26 mouse cellular contexts compared by ENCODE assay signal in genomic region chr6:100537987-100538386, GRCm38 (mm10).
DNase-seq lines count a peak whose midpoint lies in the region; ATAC-seq and TF ChIP-seq lines count a peak whose summit lies in the region.
"Had no signal": no experiment of that assay in that cellular context is flagged by ENCODE, and none has a peak within 500 bp of the region (broad histone marks: within the 10 kb centered on the region; RNA-seq: fewer than 3 reads in every experiment).

No protein-coding gene starts in this region.

- no peaks in the 10 kb centered on the region for H3K9me3 ChIP-seq in intestine, embryonic 14.5 days (ENCODE audit: control insufficient read depth, low read length)
- H3K9me3 ChIP-seq in intestine, embryonic 16.5 days (ENCODE audit: control insufficient read depth, low read length), result no peaks in the 10 kb centered on the region
- no peaks in the 10 kb centered on the region for H3K9me3 ChIP-seq in stomach, embryonic 15.5 days
- no peaks in the 10 kb centered on the region for H3K9me3 ChIP-seq in stomach, postnatal 0 days (ENCODE audit: control insufficient read depth, low read length)
- H3K9me3 ChIP-seq in heart, embryonic 10.5 days, result no peaks in the 10 kb centered on the region
- H3K9me3 ChIP-seq: embryonic facial prominence, embryonic 13.5 days; embryonic facial prominence, embryonic 15.5 days; forebrain, embryonic 10.5 days; forebrain, embryonic 12.5 days had no signal

- no peak overlapping the region for H3K4me2 ChIP-seq in intestine, embryonic 14.5 days (ENCODE audit: low read length)
- no peak overlapping the region for H3K4me2 ChIP-seq in intestine, embryonic 16.5 days (ENCODE audit: low read depth, low read length)
- H3K4me2 ChIP-seq in stomach, embryonic 15.5 days, result no peak overlapping the region
- H3K4me2 ChIP-seq in stomach, postnatal 0 days (replicated peaks; ENCODE audit: low read depth), result no peak overlapping the region
- H3K4me2 ChIP-seq: embryonic facial prominence, embryonic 13.5 days; embryonic facial prominence, embryonic 15.5 days; forebrain, embryonic 12.5 days had no signal

- no peak overlapping the region for H3K9ac ChIP-seq in intestine, embryonic 14.5 days (ENCODE audit: low read length)
- H3K9ac ChIP-seq in intestine, embryonic 16.5 days (ENCODE audit: low read depth, low read length), result no peak overlapping the region
- no peak overlapping the region for H3K9ac ChIP-seq in stomach, embryonic 15.5 days
- H3K9ac ChIP-seq in stomach, postnatal 0 days (ENCODE audit: low read length), result no peak overlapping the region
- H3K9ac ChIP-seq: embryonic facial prominence, embryonic 13.5 days; embryonic facial prominence, embryonic 15.5 days; forebrain, embryonic 12.5 days had no signal

- intact Hi-C loops in left cerebral cortex, adult 2 months (cut with DNase I), result no loop called here

- no peaks in the 10 kb centered on the region for H3K36me3 ChIP-seq in intestine, embryonic 14.5 days (ENCODE audit: control insufficient read depth, insufficient read depth, low read length)
- H3K36me3 ChIP-seq in intestine, embryonic 16.5 days (ENCODE audit: control insufficient read depth, insufficient read depth, low read length), result no peaks in the 10 kb centered on the region
- H3K36me3 ChIP-seq in stomach, embryonic 15.5 days, result no peaks in the 10 kb centered on the region
- H3K36me3 ChIP-seq in stomach, postnatal 0 days (ENCODE audit: control insufficient read depth, insufficient read depth, low read length), result no peaks in the 10 kb centered on the region
- H3K36me3 ChIP-seq in heart, embryonic 10.5 days, result no peaks in the 10 kb centered on the region
- H3K36me3 ChIP-seq: embryonic facial prominence, embryonic 13.5 days; embryonic facial prominence, embryonic 15.5 days; forebrain, embryonic 10.5 days; forebrain, embryonic 12.5 days; G1E had no signal

- DNase-seq in intestine, embryonic 14.5 days (ENCODE audit: low spot score), result no peak
- no peak for DNase-seq in stomach, postnatal 0 days (ENCODE audit: low spot score)
- no peak for DNase-seq in cerebellum, postnatal 10 days
- no peak for DNase-seq in embryo, embryonic 9.5 days (ENCODE audit: extremely low spot score)
- no peak for DNase-seq in left cerebral cortex, adult 2 months (ENCODE audit: extremely low spot score in 1 of 2, low spot score in 2 of 2)
- DNase-seq in heart, embryonic 10.5 days (ENCODE audit: low spot score), result no peak
- DNase-seq: adrenal gland, adult 2 months; adrenal gland, postnatal 10 days; adrenal gland, postnatal 25 days; cerebellum, adult 11 months; cerebellum, adult 18-20 months; cerebellum, adult 8-10 months; cerebellum, adult 9-11 months; cerebellum, postnatal 25 days had no signal

- H3K4me3 ChIP-seq in intestine, embryonic 14.5 days (ENCODE audit: low read depth, low read length), result no peak overlapping the region
- H3K4me3 ChIP-seq in intestine, embryonic 16.5 days (ENCODE audit: low read length), result no peak overlapping the region
- no peak overlapping the region for H3K4me3 ChIP-seq in stomach, embryonic 15.5 days (replicated peaks)
- H3K4me3 ChIP-seq in stomach, postnatal 0 days (ENCODE audit: low read depth, low read length), result no peak overlapping the region
- no peak overlapping the region for H3K4me3 ChIP-seq in left cerebral cortex, adult 2 months
- H3K4me3 ChIP-seq in heart, embryonic 10.5 days, result no peak overlapping the region
- H3K4me3 ChIP-seq: embryonic facial prominence, embryonic 13.5 days; embryonic facial prominence, embryonic 15.5 days; erythroblast, embryonic 14.5 days; forebrain, embryonic 10.5 days; forebrain, embryonic 12.5 days had no signal

- TF ChIP-seq EP300 in stomach, postnatal 0 days (optimal IDR thresholded peaks at IDR 0.05), result no peak

- H3K27me3 ChIP-seq in intestine, embryonic 14.5 days (replicated peaks; ENCODE audit: control insufficient read depth, insufficient read depth, low read length), result no peaks in the 10 kb centered on the region
- no peaks in the 10 kb centered on the region for H3K27me3 ChIP-seq in intestine, embryonic 16.5 days (replicated peaks; ENCODE audit: control insufficient read depth, insufficient read depth, low read length)
- H3K27me3 ChIP-seq in stomach, embryonic 15.5 days (replicated peaks), result no peaks in the 10 kb centered on the region
- H3K27me3 ChIP-seq in stomach, postnatal 0 days (ENCODE audit: control insufficient read depth, insufficient read depth, low read length), result no peaks in the 10 kb centered on the region
- peaks cover 7% of the 10 kb centered on the region for H3K27me3 ChIP-seq in heart, embryonic 10.5 days (ENCODE audit: insufficient read depth, poor library complexity, severe bottlenecking)
- H3K27me3 ChIP-seq: embryonic facial prominence, embryonic 15.5 days had no signal

- no peak overlapping the region for H3K27ac ChIP-seq in intestine, embryonic 14.5 days (ENCODE audit: low read depth)
- H3K27ac ChIP-seq in intestine, embryonic 16.5 days (ENCODE audit: low read length), result no peak overlapping the region
- no peak overlapping the region for H3K27ac ChIP-seq in stomach, embryonic 15.5 days
- no peak overlapping the region for H3K27ac ChIP-seq in stomach, postnatal 0 days (replicated peaks)
- H3K27ac ChIP-seq in left cerebral cortex, adult 2 months, result no peak overlapping the region
- no peak overlapping the region for H3K27ac ChIP-seq in heart, embryonic 10.5 days
- H3K27ac ChIP-seq: embryonic facial prominence, embryonic 13.5 days; embryonic facial prominence, embryonic 15.5 days; forebrain, embryonic 10.5 days; forebrain, embryonic 12.5 days had no signal

- no peak for TF ChIP-seq CTCF in stomach, postnatal 0 days (IDR thresholded peaks at IDR 0.05; ENCODE audit: low read depth)
- TF ChIP-seq CTCF in left cerebral cortex, adult 2 months (IDR thresholded peaks at IDR 0.05), result no peak

- peak; percentile 73 for ATAC-seq in intestine, embryonic 14.5 days (replicated peaks; ENCODE audit: low FRiP score, low TSS enrichment, low read depth)
- ATAC-seq in intestine, embryonic 16.5 days, result peak; percentile 91
- 0 out of 2 replicates have a peak, but pooled peaks have one; percentile 28 for ATAC-seq in stomach, embryonic 15.5 days (ENCODE audit: insufficient read depth, low FRiP score, low read depth)
- peak; percentile 28; the same call in 1 of the 2 replicates for ATAC-seq in stomach, postnatal 0 days (ENCODE audit: low FRiP score, low TSS enrichment)
- ATAC-seq: activated CD4-positive, CD25-positive, alpha-beta regulatory T cell, adult 4 months; forebrain, embryonic 14.5 days; forebrain, embryonic 16.5 days; Patski had no signal

- 66% methylated on average over 6 of the region's 6 CpGs for WGBS in intestine, embryonic 14.5 days
- WGBS in intestine, embryonic 16.5 days, result 59% methylated on average over 6 of the region's 6 CpGs
- 66% methylated on average over 6 of the region's 6 CpGs for WGBS in stomach, embryonic 15.5 days
- 60% methylated on average over 6 of the region's 6 CpGs for WGBS in stomach, postnatal 0 days
- 85% methylated on average over 6 of the region's 6 CpGs for WGBS in heart, embryonic 10.5 days

- H3K4me1 ChIP-seq in intestine, embryonic 14.5 days (replicated peaks; ENCODE audit: control insufficient read depth, insufficient read depth, low read length), result no peaks in the 10 kb centered on the region; the same call in 1 of the 2 replicates
- H3K4me1 ChIP-seq in intestine, embryonic 16.5 days (ENCODE audit: control insufficient read depth, insufficient read depth, low read length), result no peaks in the 10 kb centered on the region
- peaks cover 6% of the 10 kb centered on the region for H3K4me1 ChIP-seq in stomach, embryonic 15.5 days
- no peaks in the 10 kb centered on the region for H3K4me1 ChIP-seq in stomach, postnatal 0 days (replicated peaks; ENCODE audit: control insufficient read depth, insufficient read depth)
- H3K4me1 ChIP-seq in heart, embryonic 10.5 days, result peaks cover 31% of the 10 kb centered on the region

Comparison
In these comparisons a context has a peak if more than half of its experiments do, and no peak if none do; other contexts are left out.
1. ATAC-seq: peak in every context shown above with its lines; median percentile 91 in intestine, embryonic 16.5 days; 73 in intestine, embryonic 14.5 days; 28 in stomach, embryonic 15.5 days; 28 in stomach, postnatal 0 days.